Mouse (Mus musculus) gastrocnemius, adult 8-10 months (tissue): ENCODE results near the gene Nqo1. TPM values are rescaled to one million over a fixed set of nuclear protein-coding genes. Genes with fewer than 3 reads are reported as not detected.

Source experiments
- total RNA-seq, 4 experiments: library from RNA; stranded (reverse); gene quantifications; 2 replicates each; pipeline ENCODE4 v1.2.4; 2022

Nqo1 gene
- total RNA-seq, 4 experiments from 2014 or later: 26.7 to 45.4 (median 34.9) TPM

Other genes starting within 250 kb of the Nqo1 start
- 10 to 100 TPM; 16.2 to 19.2 (median 17.0) TPM for gene Nfat5, start 109.7 kb downstream of the Nqo1 start, total RNA-seq
- 10 to 100 TPM; 21.4 to 25.7 (median 22.5) TPM for gene Nob1, start 21.8 kb upstream of the Nqo1 start, total RNA-seq
- 10 to 100 TPM; 13.1 to 16.7 (median 14.9) TPM for gene Wwp2, start 33.2 kb upstream of the Nqo1 start, total RNA-seq
- gene Psmd7, start 185.3 kb upstream of the Nqo1 start, total RNA-seq: 100 to 1,000 TPM; 151 to 170 (median 165) TPM